Mouse (Mus musculus): ENCODE data around the gene Polrmt. TPM values are rescaled to one million over a fixed set of nuclear protein-coding genes. Genes with fewer than 3 reads are reported as not detected.

Polrmt gene
- total and polyA plus RNA-seq, 2 experiments from 2014 or later, result 29.7 to 36.5 TPM

DNA sequence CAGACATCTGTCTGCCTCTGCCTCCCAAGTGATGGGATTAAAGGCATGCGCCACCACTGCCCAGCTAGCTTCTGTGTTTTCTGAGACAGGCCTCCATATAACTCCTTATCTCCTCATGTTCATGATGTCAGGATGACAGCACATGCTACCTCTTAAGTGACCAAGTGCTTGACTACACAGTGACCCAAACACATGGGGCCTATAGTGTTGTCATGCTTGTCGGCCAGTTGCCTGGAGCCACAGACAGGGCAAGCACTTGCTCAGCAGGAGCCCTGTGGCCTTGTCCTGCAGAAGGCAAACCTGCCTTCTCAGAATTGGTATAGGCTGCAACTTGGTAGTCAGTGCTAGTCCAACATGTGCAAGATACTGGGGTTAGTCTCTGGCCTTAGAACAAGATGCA is 60.2 kb downstream of the Polrmt start:
- Histone ChIP-seq H3K9me3 (ENCODE audit: low read length) (no peaks in the 10 kb centered on the region), H3K4me3 (ENCODE audit: low read length) (no peak overlapping the region), H3K4me2 (ENCODE audit: low read depth, low read length) (no peak overlapping the region), H3K9ac (replicated peaks; ENCODE audit: low read length) (no peak overlapping the region), H3K36me3 (ENCODE audit: insufficient read depth, low read length) (peaks cover 44% of the 10 kb centered on the region), H3K4me1 (ENCODE audit: insufficient read depth, low read length) (peaks cover 11% of the 10 kb centered on the region), H3K27me3 (ENCODE audit: insufficient read depth, low read length) (no peaks in the 10 kb centered on the region), H3K27ac (no peak overlapping the region)
- DNase-seq (ENCODE audit: low spot score), result no peak
- WGBS, result 88% methylated on average over 2 of the region's 2 CpGs
- TF ChIP-seq CTCF (IDR thresholded peaks at IDR 0.05; ENCODE audit: low read depth), result no peak
- no peak for ATAC-seq

Other genes starting within 250 kb of the Polrmt start
Only the 30 nearest of the 33 such genes appear.
- 30.3 and 38.0 TPM in 2 replicates for gene Plpp2, start 212.8 kb downstream of the Polrmt start, total RNA-seq (2014; rRNA removed)
- 16.9 and 17.7 TPM in 2 replicates for gene Plpp2, start 212.8 kb downstream of the Polrmt start, polyA plus RNA-seq (2015; fragmentation: Nextera tagmentation; extraction: Ambion mirVana)
- 115 and 126 TPM in 2 replicates for gene Mier2, start 191.4 kb downstream of the Polrmt start, total RNA-seq (2014; rRNA removed)
- gene Mier2, start 191.4 kb downstream of the Polrmt start, polyA plus RNA-seq (2015; fragmentation: Nextera tagmentation; extraction: Ambion mirVana), result 36.3 and 37.5 TPM in 2 replicates
- not detected in 2 replicates for gene Theg, start 159.2 kb downstream of the Polrmt start, total RNA-seq (2014; rRNA removed)
- not detected in 2 replicates for gene Theg, start 159.2 kb downstream of the Polrmt start, polyA plus RNA-seq (2015; fragmentation: Nextera tagmentation; extraction: Ambion mirVana)
- 31.9 and 37.6 TPM in 2 replicates for gene C2cd4c, start 132.6 kb downstream of the Polrmt start, total RNA-seq (2014; rRNA removed)
- 1.0 and 1.1 TPM in 2 replicates for gene C2cd4c, start 132.6 kb downstream of the Polrmt start, polyA plus RNA-seq (2015; fragmentation: Nextera tagmentation; extraction: Ambion mirVana)
- gene Shc2, start 108.7 kb downstream of the Polrmt start, total RNA-seq (2014; rRNA removed), result 66.2 and 67.9 TPM in 2 replicates
- 19.8 and 21.3 TPM in 2 replicates for gene Shc2, start 108.7 kb downstream of the Polrmt start, polyA plus RNA-seq (2015; fragmentation: Nextera tagmentation; extraction: Ambion mirVana)
- gene Odf3l2, start 100.8 kb downstream of the Polrmt start, total RNA-seq (2014; rRNA removed), result 0.42 and 2.0 TPM in 2 replicates
- gene Odf3l2, start 100.8 kb downstream of the Polrmt start, polyA plus RNA-seq (2015; fragmentation: Nextera tagmentation; extraction: Ambion mirVana), result 0.60 and 0.71 TPM in 2 replicates
- 0.90 and 2.1 TPM in 2 replicates for gene Madcam1, start 82.0 kb downstream of the Polrmt start, total RNA-seq (2014; rRNA removed)
- 0.98 and 1.4 TPM in 2 replicates for gene Madcam1, start 82.0 kb downstream of the Polrmt start, polyA plus RNA-seq (2015; fragmentation: Nextera tagmentation; extraction: Ambion mirVana)
- 117 and 135 TPM in 2 replicates for gene Tpgs1, start 77.2 kb downstream of the Polrmt start, total RNA-seq (2014; rRNA removed)
- gene Tpgs1, start 77.2 kb downstream of the Polrmt start, polyA plus RNA-seq (2015; fragmentation: Nextera tagmentation; extraction: Ambion mirVana), result 132 and 133 TPM in 2 replicates
- 65.1 and 76.7 TPM in 2 replicates for gene Cdc34, start 64.4 kb downstream of the Polrmt start, total RNA-seq (2014; rRNA removed)
- 69.8 and 71.3 TPM in 2 replicates for gene Cdc34, start 64.4 kb downstream of the Polrmt start, polyA plus RNA-seq (2015; fragmentation: Nextera tagmentation; extraction: Ambion mirVana)
- gene Gzmm, start 57.6 kb downstream of the Polrmt start, total RNA-seq (2014; rRNA removed), result 0.22 and 0.63 TPM in 2 replicates
- 1.2 TPM in 2 replicates for gene Gzmm, start 57.6 kb downstream of the Polrmt start, polyA plus RNA-seq (2015; fragmentation: Nextera tagmentation; extraction: Ambion mirVana)
- 1,127 and 1,151 TPM in 2 replicates for gene Bsg, start 42.1 kb downstream of the Polrmt start, total RNA-seq (2014; rRNA removed)
- gene Bsg, start 42.1 kb downstream of the Polrmt start, polyA plus RNA-seq (2015; fragmentation: Nextera tagmentation; extraction: Ambion mirVana), result 1,243 and 1,259 TPM in 2 replicates
- 92.6 and 101 TPM in 2 replicates for gene Hcn2, start 29.9 kb downstream of the Polrmt start, total RNA-seq (2014; rRNA removed)
- gene Hcn2, start 29.9 kb downstream of the Polrmt start, polyA plus RNA-seq (2015; fragmentation: Nextera tagmentation; extraction: Ambion mirVana), result 5.5 and 6.6 TPM in 2 replicates
- 1.3 and 2.2 TPM in 2 replicates for gene Fgf22, start 8.5 kb upstream of the Polrmt start, total RNA-seq (2014; rRNA removed)
- 3.8 and 5.1 TPM in 2 replicates for gene Fgf22, start 8.5 kb upstream of the Polrmt start, polyA plus RNA-seq (2015; fragmentation: Nextera tagmentation; extraction: Ambion mirVana)
- gene Rnf126, start 20.4 kb upstream of the Polrmt start, total RNA-seq (2014; rRNA removed), result 112 and 120 TPM in 2 replicates
- gene Rnf126, start 20.4 kb upstream of the Polrmt start, polyA plus RNA-seq (2015; fragmentation: Nextera tagmentation; extraction: Ambion mirVana), result 108 and 119 TPM in 2 replicates
- gene Fstl3, start 30.7 kb upstream of the Polrmt start, total RNA-seq (2014; rRNA removed), result 2.6 and 3.3 TPM in 2 replicates
- gene Fstl3, start 30.7 kb upstream of the Polrmt start, polyA plus RNA-seq (2015; fragmentation: Nextera tagmentation; extraction: Ambion mirVana), result 3.1 and 3.2 TPM in 2 replicates
- 0.54 and 1.8 TPM in 2 replicates for gene Prss57, start 44.4 kb upstream of the Polrmt start, total RNA-seq (2014; rRNA removed)
- gene Prss57, start 44.4 kb upstream of the Polrmt start, polyA plus RNA-seq (2015; fragmentation: Nextera tagmentation; extraction: Ambion mirVana), result 0.13 and 0.33 TPM in 2 replicates
- 156 and 157 TPM in 2 replicates for gene Palm, start 47.0 kb upstream of the Polrmt start, total RNA-seq (2014; rRNA removed)
- gene Palm, start 47.0 kb upstream of the Polrmt start, polyA plus RNA-seq (2015; fragmentation: Nextera tagmentation; extraction: Ambion mirVana), result 221 and 242 TPM in 2 replicates
- gene Misp, start 74.4 kb upstream of the Polrmt start, total RNA-seq (2014; rRNA removed), result 0.05 and 0.22 TPM in 2 replicates
- gene Misp, start 74.4 kb upstream of the Polrmt start, polyA plus RNA-seq (2015; fragmentation: Nextera tagmentation; extraction: Ambion mirVana), result 0.33 TPM in 1 of 2 replicates, not detected in the other
- 166 and 173 TPM in 2 replicates for gene Ptbp1, start 107.8 kb upstream of the Polrmt start, total RNA-seq (2014; rRNA removed)
- gene Ptbp1, start 107.8 kb upstream of the Polrmt start, polyA plus RNA-seq (2015; fragmentation: Nextera tagmentation; extraction: Ambion mirVana), result 58.9 and 65.5 TPM in 2 replicates
- gene Prtn3, start 127.9 kb upstream of the Polrmt start, total RNA-seq (2014; rRNA removed), result 9.4 and 20.5 TPM in 2 replicates
- 11.6 and 11.8 TPM in 2 replicates for gene Prtn3, start 127.9 kb upstream of the Polrmt start, polyA plus RNA-seq (2015; fragmentation: Nextera tagmentation; extraction: Ambion mirVana)
- gene Plppr3, start 128.1 kb upstream of the Polrmt start, total RNA-seq (2014; rRNA removed), result 487 and 541 TPM in 2 replicates
- 268 and 283 TPM in 2 replicates for gene Plppr3, start 128.1 kb upstream of the Polrmt start, polyA plus RNA-seq (2015; fragmentation: Nextera tagmentation; extraction: Ambion mirVana)
- not detected in 2 replicates for gene Elane, start 139.7 kb upstream of the Polrmt start, total RNA-seq (2014; rRNA removed)
- gene Elane, start 139.7 kb upstream of the Polrmt start, polyA plus RNA-seq (2015; fragmentation: Nextera tagmentation; extraction: Ambion mirVana), result 0.24 TPM in 1 of 2 replicates, not detected in the other
- gene Cfd, start 144.3 kb upstream of the Polrmt start, total RNA-seq (2014; rRNA removed), result not detected in 2 replicates
- gene Cfd, start 144.3 kb upstream of the Polrmt start, polyA plus RNA-seq (2015; fragmentation: Nextera tagmentation; extraction: Ambion mirVana), result not detected in 2 replicates
- gene Med16, start 162.3 kb upstream of the Polrmt start, total RNA-seq (2014; rRNA removed), result 71.4 and 82.2 TPM in 2 replicates
- gene Med16, start 162.3 kb upstream of the Polrmt start, polyA plus RNA-seq (2015; fragmentation: Nextera tagmentation; extraction: Ambion mirVana), result 43.2 and 48.4 TPM in 2 replicates
- gene Gm26602, start 164.3 kb upstream of the Polrmt start, total RNA-seq (2014; rRNA removed), result not detected in 2 replicates
- 4.9 and 17.2 TPM in 2 replicates for gene Gm26602, start 164.3 kb upstream of the Polrmt start, polyA plus RNA-seq (2015; fragmentation: Nextera tagmentation; extraction: Ambion mirVana)
- gene Kiss1r, start 170.4 kb upstream of the Polrmt start, total RNA-seq (2014; rRNA removed), result 7.7 and 9.4 TPM in 2 replicates
- gene Kiss1r, start 170.4 kb upstream of the Polrmt start, polyA plus RNA-seq (2015; fragmentation: Nextera tagmentation; extraction: Ambion mirVana), result 3.4 and 3.9 TPM in 2 replicates
- gene R3hdm4, start 174.6 kb upstream of the Polrmt start, total RNA-seq (2014; rRNA removed), result 111 and 133 TPM in 2 replicates
- gene R3hdm4, start 174.6 kb upstream of the Polrmt start, polyA plus RNA-seq (2015; fragmentation: Nextera tagmentation; extraction: Ambion mirVana), result 252 and 267 TPM in 2 replicates
- 9.7 and 10.1 TPM in 2 replicates for gene Arid3a, start 180.5 kb upstream of the Polrmt start, total RNA-seq (2014; rRNA removed)
- 2.5 and 2.6 TPM in 2 replicates for gene Arid3a, start 180.5 kb upstream of the Polrmt start, polyA plus RNA-seq (2015; fragmentation: Nextera tagmentation; extraction: Ambion mirVana)
- 74.6 and 81.6 TPM in 2 replicates for gene Wdr18, start 213.6 kb upstream of the Polrmt start, total RNA-seq (2014; rRNA removed)
- gene Wdr18, start 213.6 kb upstream of the Polrmt start, polyA plus RNA-seq (2015; fragmentation: Nextera tagmentation; extraction: Ambion mirVana), result 109 TPM in 2 replicates
- 0.68 and 0.97 TPM in 2 replicates for gene Grin3b, start 224.1 kb upstream of the Polrmt start, total RNA-seq (2014; rRNA removed)
- gene Grin3b, start 224.1 kb upstream of the Polrmt start, polyA plus RNA-seq (2015; fragmentation: Nextera tagmentation; extraction: Ambion mirVana), result 0.20 and 0.51 TPM in 2 replicates

All from hindbrain, postnatal 0 days (tissue).